Mouse (Mus musculus): Measurements from ENCODE around the gene Gm20479. TPM values are rescaled to one million over a fixed set of nuclear protein-coding genes. Genes with fewer than 3 reads are reported as not detected.

The Gm20479 gene
- polyA plus RNA-seq (2012; fragmentation: generic; extraction: Trizol): 0.11 TPM

DNA sequence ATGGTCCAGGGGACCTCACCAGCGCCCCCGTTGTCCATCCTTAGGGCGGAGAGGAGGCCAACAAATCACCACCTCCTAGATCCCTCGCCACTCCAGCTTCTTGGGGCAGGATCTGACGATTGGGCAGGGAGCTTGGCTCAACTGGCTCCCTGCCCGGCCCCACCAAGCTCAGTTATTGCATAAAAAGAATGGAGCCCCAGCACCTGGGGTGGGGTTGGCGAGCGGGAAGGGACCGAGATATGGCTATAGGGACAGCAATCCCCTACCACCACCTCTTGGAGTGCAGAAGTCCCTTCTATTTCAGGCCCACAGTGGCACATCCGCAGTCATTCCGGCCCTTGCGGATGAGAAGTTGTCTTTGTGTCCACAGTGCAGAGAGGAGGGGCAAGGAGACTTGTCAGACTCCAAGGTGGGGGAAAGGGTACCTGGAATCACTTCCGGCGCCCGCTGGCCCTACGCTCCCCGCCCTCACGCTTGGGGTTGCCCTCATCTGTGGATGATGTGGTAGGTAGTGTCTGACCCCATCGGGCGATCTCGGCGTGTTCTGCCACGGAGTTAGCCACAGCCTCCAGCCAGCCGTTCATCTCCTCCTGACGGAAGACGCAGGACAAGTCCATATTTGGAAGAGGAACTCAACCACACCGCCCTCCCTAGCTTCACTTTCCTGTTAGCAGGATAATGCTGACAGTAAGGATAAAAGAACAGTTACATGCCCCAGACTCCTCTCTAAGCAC lies at the start of gene Gm20479:
Gm20479 (minus strand) TSS at position 559 of the 734 bp plus-strand sequence.
- H3K79me2 ChIP-seq (ENCODE audit: control insufficient read depth, insufficient read depth): no peaks in the 10 kb centered on the region
- H3K4me3 ChIP-seq: peak within 1 kb of the TSS; percentile 58
- no peaks in the 10 kb centered on the region for H3K27me3 ChIP-seq (ENCODE audit: control insufficient read depth, insufficient read depth, insufficient read length)
- peak within 1 kb of the TSS; percentile 28 for H3K4me2 ChIP-seq (ENCODE audit: low read depth)
- TF ChIP-seq POLR2A (IDR thresholded peaks at IDR 0.05; ENCODE audit: insufficient read length, low read depth): no peak
- no peak for TF ChIP-seq MYOG (IDR thresholded peaks at IDR 0.05; ENCODE audit: control insufficient read depth in 1 of 3, insufficient read depth in 1 of 3, insufficient read length in 2 of 3, low read depth in 2 of 3)
- no peak for TF ChIP-seq MAX (IDR thresholded peaks at IDR 0.05; ENCODE audit: low read depth)
- no peak for TF ChIP-seq CEBPB (IDR thresholded peaks at IDR 0.05; ENCODE audit: insufficient read depth, poor library complexity, severe bottlenecking)
- no peak for TF ChIP-seq TCF12 (IDR thresholded peaks at IDR 0.05; ENCODE audit: insufficient read depth, poor library complexity, severe bottlenecking)
- no peak for TF ChIP-seq POLR2AphosphoS2 (IDR thresholded peaks at IDR 0.05; ENCODE audit: insufficient read length, low read depth)
- no peak for TF ChIP-seq TCF3 (IDR thresholded peaks at IDR 0.05; ENCODE audit: insufficient read length, low read depth)
- no peak for TF ChIP-seq SRF (IDR thresholded peaks at IDR 0.05; ENCODE audit: control insufficient read depth, insufficient read length, low read depth)
- TF ChIP-seq E2F4 (IDR thresholded peaks at IDR 0.05; ENCODE audit: insufficient read depth): no peak
- TF ChIP-seq REST (IDR thresholded peaks at IDR 0.05; ENCODE audit: insufficient read depth, insufficient read length): no peak
- TF ChIP-seq USF1 (IDR thresholded peaks at IDR 0.05; ENCODE audit: low read depth): no peak
- TF ChIP-seq MYOD1 (IDR thresholded peaks at IDR 0.05; ENCODE audit: control insufficient read depth in 1 of 3, insufficient read length in 2 of 3, low read depth in 2 of 3): no peak
- H3K36me3 ChIP-seq (ENCODE audit: control insufficient read depth, insufficient read depth): no peaks in the 10 kb centered on the region
- no peak within 1 kb of the TSS for H3ac ChIP-seq (ENCODE audit: control insufficient read depth, insufficient read length)

DNA sequence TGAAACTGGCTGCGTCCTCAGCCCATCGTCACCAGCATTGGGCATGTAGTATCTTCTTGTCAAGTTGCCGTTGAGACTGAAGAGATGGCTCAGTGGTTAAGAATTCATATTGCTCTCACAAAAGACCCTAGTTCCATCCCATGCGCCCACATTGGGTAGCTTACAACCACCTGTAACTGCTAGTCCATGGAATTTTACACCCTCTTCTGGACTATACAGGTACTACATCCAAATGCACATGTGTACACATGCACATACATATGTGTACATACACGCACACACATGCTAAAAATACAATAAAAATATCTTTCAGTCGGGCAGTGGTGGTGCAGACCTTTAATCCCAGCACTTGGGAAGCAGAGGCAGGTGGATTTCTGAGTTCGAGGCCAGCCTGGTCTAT lies 49.3 kb upstream of the Gm20479 start:
- Histone ChIP-seq H3K36me3 (ENCODE audit: control insufficient read depth, insufficient read depth) (no peaks in the 10 kb centered on the region), H3K4me2 (ENCODE audit: low read depth) (no peak overlapping the region), H3K79me2 (ENCODE audit: control insufficient read depth, insufficient read depth) (no peaks in the 10 kb centered on the region), H3K27me3 (ENCODE audit: control insufficient read depth, insufficient read depth, insufficient read length) (peaks cover 26% of the 10 kb centered on the region), H3ac (ENCODE audit: control insufficient read depth, insufficient read length) (no peak overlapping the region), H3K4me3 (no peak overlapping the region)
- TF ChIP-seq REST (IDR thresholded peaks at IDR 0.05; ENCODE audit: insufficient read depth, insufficient read length) (no peak), E2F4 (IDR thresholded peaks at IDR 0.05; ENCODE audit: insufficient read depth) (no peak), USF1 (IDR thresholded peaks at IDR 0.05; ENCODE audit: low read depth) (no peak), TCF12 (IDR thresholded peaks at IDR 0.05; ENCODE audit: insufficient read depth, poor library complexity, severe bottlenecking) (no peak)

DNA sequence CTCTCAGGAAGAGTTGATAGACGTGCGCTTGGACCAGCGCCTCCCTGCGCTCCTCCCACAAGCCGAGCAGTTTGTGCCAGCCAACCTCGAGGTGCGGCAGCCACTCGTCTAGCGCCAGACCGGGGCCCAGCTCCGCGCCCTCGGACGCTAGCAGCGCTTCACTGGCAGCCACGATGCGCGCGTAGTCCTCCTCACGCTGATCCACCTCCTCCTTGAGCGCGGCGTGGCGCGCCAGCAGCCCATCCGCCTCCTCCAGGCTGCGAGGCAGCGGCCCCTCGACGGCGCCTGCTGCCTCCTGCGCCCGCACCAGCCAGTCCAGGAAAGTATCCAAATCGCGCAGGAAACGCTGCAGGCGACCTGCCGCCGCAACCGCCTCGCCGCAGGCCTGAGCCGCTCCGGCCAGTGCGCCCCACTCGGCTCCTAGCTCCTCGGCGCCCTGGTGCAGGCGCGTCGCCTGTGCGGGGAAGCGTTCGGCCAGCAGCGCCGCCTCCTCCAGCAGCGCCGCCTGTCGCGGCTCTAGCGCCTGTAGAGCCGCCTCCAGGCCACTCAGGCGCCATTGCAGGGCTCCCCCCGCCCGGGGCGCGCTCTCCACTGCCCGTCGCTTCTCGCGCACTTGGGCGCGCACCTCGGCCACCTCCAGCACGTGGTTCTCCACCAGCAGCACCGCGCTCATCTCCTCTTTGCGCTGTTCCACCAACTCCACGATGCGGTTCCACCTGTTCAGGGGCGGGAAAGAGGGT lies 47.2 kb upstream of the Gm20479 start:
- H3K79me2 ChIP-seq (ENCODE audit: control insufficient read depth, insufficient read depth): no peaks in the 10 kb centered on the region
- no peak for TF ChIP-seq REST (IDR thresholded peaks at IDR 0.05; ENCODE audit: insufficient read depth, insufficient read length)
- no peak for TF ChIP-seq SRF (IDR thresholded peaks at IDR 0.05; ENCODE audit: control insufficient read depth, insufficient read length, low read depth)
- no peak overlapping the region for H3K4me3 ChIP-seq
- no peaks in the 10 kb centered on the region for H3K36me3 ChIP-seq (ENCODE audit: control insufficient read depth, insufficient read depth)
- peaks cover 26% of the 10 kb centered on the region for H3K27me3 ChIP-seq (ENCODE audit: control insufficient read depth, insufficient read depth, insufficient read length)
- H3K4me2 ChIP-seq (ENCODE audit: low read depth): no peak overlapping the region
- no peak overlapping the region for H3ac ChIP-seq (ENCODE audit: control insufficient read depth, insufficient read length)

DNA sequence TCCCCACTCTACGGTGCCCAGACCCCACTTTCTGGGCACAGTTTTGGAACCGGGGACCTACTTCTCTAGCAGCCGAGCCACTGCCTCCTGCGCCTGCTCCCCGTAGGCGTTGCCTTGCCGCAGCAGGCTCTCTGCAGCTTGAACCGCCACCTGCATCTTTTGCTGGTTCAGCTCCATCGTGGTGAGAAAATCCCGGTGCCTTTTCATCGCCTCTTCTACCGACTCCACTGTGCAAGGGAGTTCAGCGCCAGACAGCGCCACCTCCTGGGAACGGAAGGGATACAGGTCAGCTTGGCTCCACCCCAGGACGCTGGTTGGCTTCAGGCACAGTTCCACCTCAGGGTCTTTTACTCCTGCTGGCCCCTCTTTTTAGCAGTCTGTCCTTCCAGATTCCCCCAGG lies 45.5 kb upstream of the Gm20479 start:
- Histone ChIP-seq H3K79me2 (ENCODE audit: control insufficient read depth, insufficient read depth) (no peaks in the 10 kb centered on the region), H3K4me3 (no peak overlapping the region), H3K27me3 (ENCODE audit: control insufficient read depth, insufficient read depth, insufficient read length) (peaks cover 14% of the 10 kb centered on the region), H3ac (ENCODE audit: control insufficient read depth, insufficient read length) (no peak overlapping the region), H3K36me3 (ENCODE audit: control insufficient read depth, insufficient read depth) (no peaks in the 10 kb centered on the region), H3K4me2 (ENCODE audit: low read depth) (no peak overlapping the region)
- TF ChIP-seq REST (IDR thresholded peaks at IDR 0.05; ENCODE audit: insufficient read depth, insufficient read length) (no peak), MYOD1 (IDR thresholded peaks at IDR 0.05; ENCODE audit: control insufficient read depth in 1 of 3, insufficient read length in 2 of 3, low read depth in 2 of 3) (no peak), E2F4 (IDR thresholded peaks at IDR 0.05; ENCODE audit: insufficient read depth) (no peak), SRF (IDR thresholded peaks at IDR 0.05; ENCODE audit: control insufficient read depth, insufficient read length, low read depth) (no peak), USF1 (IDR thresholded peaks at IDR 0.05; ENCODE audit: low read depth) (no peak)

DNA sequence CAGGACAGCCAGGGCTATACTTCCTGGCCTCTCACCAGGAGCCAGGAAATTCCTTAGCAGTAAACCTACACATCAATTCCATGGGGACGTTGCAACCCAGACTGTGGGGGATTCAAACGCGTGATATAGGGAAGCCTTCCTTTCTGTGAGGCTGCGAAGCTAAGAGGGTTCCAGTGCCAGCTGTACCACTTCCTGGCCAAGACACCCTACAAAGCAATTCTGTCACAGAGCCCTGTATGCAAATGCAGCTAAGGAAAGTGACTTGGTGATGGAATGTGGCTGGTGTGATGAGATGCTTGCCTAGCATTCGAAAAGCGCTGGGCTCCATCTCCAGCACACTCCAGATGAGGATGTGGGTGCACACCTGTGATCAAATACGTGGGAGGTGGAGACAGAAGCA lies 43.3 kb upstream of the Gm20479 start:
- no peaks in the 10 kb centered on the region for H3K79me2 ChIP-seq (ENCODE audit: control insufficient read depth, insufficient read depth)
- H3K27me3 ChIP-seq (ENCODE audit: control insufficient read depth, insufficient read depth, insufficient read length): peaks cover 34% of the 10 kb centered on the region
- H3K4me3 ChIP-seq: no peak overlapping the region
- no peaks in the 10 kb centered on the region for H3K36me3 ChIP-seq (ENCODE audit: control insufficient read depth, insufficient read depth)
- H3K4me2 ChIP-seq (ENCODE audit: low read depth): no peak overlapping the region
- no peak overlapping the region for H3ac ChIP-seq (ENCODE audit: control insufficient read depth, insufficient read length)
- no peak for TF ChIP-seq MYOG (IDR thresholded peaks at IDR 0.05; ENCODE audit: control insufficient read depth in 1 of 3, insufficient read depth in 1 of 3, insufficient read length in 2 of 3, low read depth in 2 of 3)
- TF ChIP-seq E2F4 (IDR thresholded peaks at IDR 0.05; ENCODE audit: insufficient read depth): no peak
- TF ChIP-seq REST (IDR thresholded peaks at IDR 0.05; ENCODE audit: insufficient read depth, insufficient read length): no peak
- no peak for TF ChIP-seq SRF (IDR thresholded peaks at IDR 0.05; ENCODE audit: control insufficient read depth, insufficient read length, low read depth)
- TF ChIP-seq TCF12 (IDR thresholded peaks at IDR 0.05; ENCODE audit: insufficient read depth, poor library complexity, severe bottlenecking): no peak
- no peak for TF ChIP-seq POLR2A (IDR thresholded peaks at IDR 0.05; ENCODE audit: insufficient read length, low read depth)

Data from myocyte (in vitro differentiated cells).